6 mouse cellular contexts compared by ENCODE assay signal in the genomic region with DNA sequence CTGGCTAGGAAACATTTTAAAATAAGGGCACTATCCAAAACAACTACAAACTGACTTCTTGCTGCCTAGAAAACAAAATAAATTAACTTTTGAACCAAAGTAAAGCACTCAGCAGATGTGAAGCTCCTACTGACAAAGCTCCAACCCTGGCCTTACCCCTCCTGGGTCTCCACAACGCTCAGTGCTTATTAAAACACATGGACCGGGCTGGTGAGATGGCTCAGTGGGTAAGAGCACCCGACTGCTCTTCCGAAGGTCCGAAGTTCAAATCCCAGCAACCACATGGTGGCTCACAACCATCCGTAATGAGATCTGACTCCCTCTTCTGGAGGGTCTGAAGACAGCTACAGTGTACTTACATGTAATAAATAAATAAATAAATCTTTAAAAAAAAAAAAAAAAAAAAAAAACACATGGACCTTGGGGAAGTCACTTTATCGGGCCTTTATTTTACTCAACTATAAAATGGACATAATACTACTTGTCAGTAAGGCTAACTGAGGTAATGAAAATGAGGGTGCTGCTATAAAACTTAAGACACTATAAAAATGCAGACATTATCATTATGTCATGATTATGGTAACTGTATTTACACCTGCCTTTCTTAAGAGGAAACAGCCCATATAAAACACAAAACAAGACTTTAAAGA. TPM values are rescaled to one million over a fixed set of nuclear protein-coding genes. Genes with fewer than 3 reads are reported as not detected.
DNase-seq lines count a peak whose midpoint lies in the region; ATAC-seq and TF ChIP-seq lines count a peak whose summit lies in the region.
"Not testable (repeated sequence)": the region's sequence is repeated elsewhere in the genome, so short reads cannot be mapped to it uniquely, and the experiment has no call there.

No protein-coding gene starts in this region.

- dilution Hi-C loops in CH12.LX (cut with MboI; ENCODE audit: extremely low pct_ligation_motif_present, extremely low pct_unique_long_range_greater_than_20kb, low sequenced_read_pairs): not testable (repeated sequence)

- peak overlapping the region in 2 of 3 experiments; percentile 31 to 39 for H3K4me3 ChIP-seq in CH12.LX (replicated peaks in 1 of 3; ENCODE audit: low read depth in 2 of 3, low read length in 2 of 3, poor library complexity in 1 of 3)
- not testable (repeated sequence) for H3K4me3 ChIP-seq in ES-E14 (ENCODE audit: insufficient read depth in 1 of 2, low read depth in 1 of 2, low read length in 2 of 2, poor library complexity in 1 of 2, severe bottlenecking in 1 of 2); heart, adult 2 months; heart, embryonic 10.5 days; midbrain, embryonic 11.5 days (ENCODE audit: low read depth, low read length)

- 94% methylated on average over 6 of the region's 7 CpGs for WGBS in heart, adult 2 months
- 88% methylated on average over 6 of the region's 7 CpGs for WGBS in heart, embryonic 10.5 days
- WGBS in midbrain, embryonic 11.5 days: 91% methylated on average over 6 of the region's 7 CpGs

- H3K9me3 ChIP-seq in CH12.LX (replicated peaks; ENCODE audit: low read length); ES-E14 (ENCODE audit: control insufficient read depth, insufficient read depth, low read depth, low read length); heart, embryonic 10.5 days; midbrain, embryonic 11.5 days (ENCODE audit: control insufficient read depth, low read length): not testable (repeated sequence)

- not testable (repeated sequence) for ATAC-seq in midbrain, embryonic 11.5 days (ENCODE audit: low FRiP score)

- not testable (repeated sequence) for H3K27ac ChIP-seq in CH12.LX (ENCODE audit: insufficient read depth, low read depth); ES-E14 (ENCODE audit: insufficient read depth, low read depth, low read length, poor library complexity, severe bottlenecking); midbrain, embryonic 11.5 days (ENCODE audit: low read depth, low read length)
- H3K27ac ChIP-seq in heart, adult 2 months: peak overlapping the region; percentile 2
- 0 out of 2 replicates have a peak overlapping the region, but pooled peaks have one; percentile 6 for H3K27ac ChIP-seq in heart, embryonic 10.5 days

- peaks cover 0 to 63% of the 10 kb centered on the region in 2 experiments; a peak in 3 of 4 replicates for H3K4me1 ChIP-seq in CH12.LX (ENCODE audit: control insufficient read depth in 1 of 2, insufficient read depth in 2 of 2)
- H3K4me1 ChIP-seq in ES-E14 (ENCODE audit: control insufficient read depth in 2 of 2, insufficient read depth in 2 of 2, low read length in 2 of 2, poor library complexity in 1 of 2): peaks cover 5 to 13% of the 10 kb centered on the region in 2 experiments
- peaks cover 12% of the 10 kb centered on the region for H3K4me1 ChIP-seq in heart, adult 2 months (ENCODE audit: control insufficient read depth, insufficient read depth, low read length)
- H3K4me1 ChIP-seq in heart, embryonic 10.5 days: peaks cover 54% of the 10 kb centered on the region
- H3K4me1 ChIP-seq in midbrain, embryonic 11.5 days (ENCODE audit: control insufficient read depth, insufficient read depth, low read length): peaks cover 12% of the 10 kb centered on the region

- TF ChIP-seq POLR2A in CH12.LX (IDR thresholded peaks at IDR 0.05; ENCODE audit: low read depth, low read length); heart, adult 2 months (IDR thresholded peaks at IDR 0.05; ENCODE audit: insufficient read depth, low read depth, low read length): not testable (repeated sequence)

- peak; percentile 41 for DNase-seq in A20 (ENCODE audit: low read depth, low spot score)
- not testable (repeated sequence) for DNase-seq in CH12.LX (ENCODE audit: extremely low read depth); ES-E14 (ENCODE audit: low read depth, low spot score); heart, adult 2 months; heart, embryonic 10.5 days (ENCODE audit: low spot score)
- DNase-seq in midbrain, embryonic 11.5 days (ENCODE audit: low spot score, missing footprints): peak; percentile 45

- H3K79me2 ChIP-seq in CH12.LX (replicated peaks; ENCODE audit: control insufficient read depth, extremely low read depth, insufficient read depth, poor library complexity, severe bottlenecking): peaks cover 22% of the 10 kb centered on the region
- not testable (repeated sequence) for H3K79me2 ChIP-seq in heart, adult 2 months (replicated peaks; ENCODE audit: control insufficient read depth, insufficient read depth, low read length)

- TF ChIP-seq EP300 in CH12.LX (IDR thresholded peaks at IDR 0.05; ENCODE audit: low read length); heart, adult 2 months (IDR thresholded peaks at IDR 0.05; ENCODE audit: insufficient read depth, low read depth, low read length): not testable (repeated sequence)

- intact Hi-C loops in heart, adult 2 months (cut with DNase I): not testable (repeated sequence)

- not testable (repeated sequence) for TF ChIP-seq RAD21 in CH12.LX (IDR thresholded peaks at IDR 0.05; ENCODE audit: low read depth, low read length)

- H3K4me2 ChIP-seq in CH12.LX (ENCODE audit: insufficient read depth, low read depth, poor library complexity, severe bottlenecking): peak overlapping the region; percentile 90; the same call in 1 of the 2 replicates
- not testable (repeated sequence) for H3K4me2 ChIP-seq in midbrain, embryonic 11.5 days

- H3K9ac ChIP-seq in CH12.LX (ENCODE audit: insufficient read depth, low read depth); ES-E14 (ENCODE audit: insufficient read depth, low read depth, low read length, poor library complexity, severe bottlenecking); heart, adult 2 months (ENCODE audit: low read depth, low read length); midbrain, embryonic 11.5 days (ENCODE audit: low read length): not testable (repeated sequence)

- H3K27me3 ChIP-seq in CH12.LX (replicated peaks); heart, adult 2 months (ENCODE audit: control insufficient read depth, insufficient read depth, low read length); heart, embryonic 10.5 days (ENCODE audit: insufficient read depth, poor library complexity, severe bottlenecking); midbrain, embryonic 11.5 days (ENCODE audit: control insufficient read depth, insufficient read depth, low read length): not testable (repeated sequence)

- not testable (repeated sequence) for H3K36me3 ChIP-seq in CH12.LX (replicated peaks in 1 of 2; ENCODE audit: control insufficient read depth in 1 of 2, insufficient read depth in 1 of 2, low read length in 1 of 2); ES-E14 (ENCODE audit: control insufficient read depth, insufficient read depth, low read length, poor library complexity, severe bottlenecking); heart, embryonic 10.5 days; midbrain, embryonic 11.5 days (ENCODE audit: control insufficient read depth, insufficient read depth, low read length)
- peaks cover 26% of the 10 kb centered on the region for H3K36me3 ChIP-seq in heart, adult 2 months (ENCODE audit: control insufficient read depth, insufficient read depth, low read length)

- in situ Hi-C loops in CH12.LX (cut with MboI; ENCODE audit: low pct_ligation_motif_present, low pct_unique_long_range_greater_than_20kb, low sequenced_read_pairs): loop anchor here (10.0 to 25.0 kb wide), 3 partner anchors 60 to 392 kb away; a partner anchor contains a TSS
- in situ Hi-C loops in ES-E14 (cut with MboI; ENCODE audit: low sequenced_read_pairs in 2 of 2, unreplicated experiment in 2 of 2): not testable (repeated sequence)

- peak in 1 of 2 experiments; percentile 14; a peak in 1 of 4 replicates for TF ChIP-seq CTCF in CH12.LX (conservative IDR thresholded peaks at IDR 0.05 in 1 of 2, IDR thresholded peaks at IDR 0.05 in 1 of 2; ENCODE audit: low read depth in 2 of 2, low read length in 2 of 2)
- not testable (repeated sequence) for TF ChIP-seq CTCF in heart, adult 2 months (IDR thresholded peaks at IDR 0.05)

TF ChIP-seq in CH12.LX, 34 proteins besides CTCF, POLR2A, EP300 and RAD21:
- peak; percentile 37; the same call in 1 of the 2 replicates for TF ChIP-seq MYC (IDR thresholded peaks at IDR 0.05; ENCODE audit: low read depth, low read length)
- peak; percentile 97 for TF ChIP-seq TBP (conservative IDR thresholded peaks at IDR 0.05; ENCODE audit: low read depth, low read length)
- TF ChIP-seq ZNF384 (IDR thresholded peaks at IDR 0.05; ENCODE audit: low read depth, low read length): peak; percentile 82
- peak; percentile 35; the same call in 1 of the 2 replicates for TF ChIP-seq CHD1 (IDR thresholded peaks at IDR 0.05; ENCODE audit: low read depth, low read length)
- TF ChIP-seq MAFK (IDR thresholded peaks at IDR 0.05; ENCODE audit: insufficient replicate concordance, low read length): peak; percentile 62; the same call in 1 of the 2 replicates
- peak; percentile 42; the same call in 1 of the 2 replicates for TF ChIP-seq ELF1 (IDR thresholded peaks at IDR 0.05; ENCODE audit: low read depth, low read length)

TF ChIP-seq in ES-E14, 5 proteins besides CTCF, POLR2A, EP300 and RAD21:
- TF ChIP-seq ZNF384 (IDR thresholded peaks at IDR 0.05; ENCODE audit: low read depth, low read length): peak; percentile 52; the same call in 1 of the 2 replicates

RNA-seq across cellular contexts. Expression of a gene that starts 7.3 kb away (rescaled TPM):
- total RNA-seq in CH12.LX (2012; rRNA removed): 6.4 and 8.0 TPM in 2 replicates
- total RNA-seq in CH12.LX (2014; rRNA removed): 6.6 and 7.4 TPM in 2 replicates
- 11.7 and 18.3 TPM in 2 replicates for polyA plus RNA-seq in CH12.LX (2012; ENCODE audit: insufficient read length, low read depth)
- 37.9 and 55.6 TPM in 2 replicates for total RNA-seq in ES-E14 (2012; rRNA removed)
- total RNA-seq in heart, adult 2 months (2021): 10 to 100 TPM in 1 of 2 experiments, 1 to 10 TPM in 1; 8.2 to 11.4 TPM
- polyA plus RNA-seq in heart, adult 2 months (2012; rRNA removed): 7.6 and 8.6 TPM in 2 replicates
- polyA plus RNA-seq in heart, embryonic 10.5 days (2016; fragmentation: Nextera tagmentation; extraction: Ambion mirVana): 12.9 and 18.4 TPM in 2 replicates
- polyA plus RNA-seq in midbrain, embryonic 11.5 days (2014; fragmentation: Nextera tagmentation; extraction: Ambion mirVana): 31.3 and 32.1 TPM in 2 replicates
